Mouse (Mus musculus): ENCODE results near the gene Yipf6. TPM values are rescaled to one million over a fixed set of nuclear protein-coding genes. Genes with fewer than 3 reads are reported as not detected.
"Not testable (repeated sequence)": the region's sequence is repeated elsewhere in the genome, so short reads cannot be mapped to it uniquely, and the experiment has no call there.

The Yipf6 gene
- 10 to 100 TPM; 21.6 to 23.4 TPM for total RNA-seq (2021)
- long read RNA-seq, experiment 1, full-length matches to known transcripts = 15 of 25 reads
- long read RNA-seq, experiment 1, partial matches to known transcripts = 7 of 25 reads
- long read RNA-seq, experiment 1, other reads (novel, unspliced or antisense) = 3 of 25 reads
- long read RNA-seq, experiment 2, full-length matches to known transcripts = 23 of 36 reads
- long read RNA-seq, experiment 2, partial matches to known transcripts = 1 of 36 reads
- long read RNA-seq, experiment 2, other reads (novel, unspliced or antisense) = 12 of 36 reads

DNA sequence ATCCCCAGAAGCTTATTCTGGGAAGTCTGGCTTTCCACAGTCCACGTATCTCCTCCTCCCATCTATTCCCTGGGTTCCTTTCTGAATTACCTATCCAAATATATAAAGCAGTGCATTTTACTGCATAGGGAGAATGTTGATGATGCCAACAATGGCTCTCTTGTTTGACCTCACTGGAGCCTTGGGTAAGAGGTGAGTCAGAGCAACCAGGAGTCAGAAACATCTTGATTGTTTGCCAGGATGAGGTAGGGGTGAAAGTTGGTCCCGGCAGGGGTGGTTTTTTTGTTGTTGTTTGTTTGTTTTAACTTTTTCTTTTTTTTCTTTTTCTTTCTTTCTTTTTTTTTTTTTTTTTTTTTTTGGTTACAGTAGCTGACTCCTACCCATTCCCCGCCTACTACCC is at the start of gene Yipf6:
TSS of gene Yipf6 (plus strand) at position 216 of the 400 bp plus-strand sequence.
- DNase-seq = no peak
- intact Hi-C loops (cut with DNase I) = loop anchor here (5.0 to 10.0 kb wide), 3 partner anchors 61 to 1551 kb away; no protein-coding TSS in a partner anchor

DNA sequence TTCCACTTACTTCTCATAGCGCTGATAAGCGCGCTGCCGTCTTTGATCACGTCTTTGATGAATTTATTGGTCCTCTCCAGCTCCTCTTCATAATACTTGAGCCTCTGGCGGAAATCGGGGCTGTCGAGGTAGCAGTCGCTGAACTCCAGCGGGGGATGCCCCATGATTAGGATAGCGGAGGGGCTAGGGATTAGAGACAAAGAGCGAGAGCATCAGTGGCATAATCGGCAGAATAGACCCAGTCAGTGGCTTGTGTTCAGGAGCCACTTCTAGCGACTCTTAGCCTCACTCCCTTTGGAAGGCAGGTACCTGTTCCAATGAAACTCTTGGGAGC is 46.1 kb upstream of the Yipf6 start:
- intact Hi-C loops (cut with DNase I) = no loop called here
- no peak for DNase-seq

DNA sequence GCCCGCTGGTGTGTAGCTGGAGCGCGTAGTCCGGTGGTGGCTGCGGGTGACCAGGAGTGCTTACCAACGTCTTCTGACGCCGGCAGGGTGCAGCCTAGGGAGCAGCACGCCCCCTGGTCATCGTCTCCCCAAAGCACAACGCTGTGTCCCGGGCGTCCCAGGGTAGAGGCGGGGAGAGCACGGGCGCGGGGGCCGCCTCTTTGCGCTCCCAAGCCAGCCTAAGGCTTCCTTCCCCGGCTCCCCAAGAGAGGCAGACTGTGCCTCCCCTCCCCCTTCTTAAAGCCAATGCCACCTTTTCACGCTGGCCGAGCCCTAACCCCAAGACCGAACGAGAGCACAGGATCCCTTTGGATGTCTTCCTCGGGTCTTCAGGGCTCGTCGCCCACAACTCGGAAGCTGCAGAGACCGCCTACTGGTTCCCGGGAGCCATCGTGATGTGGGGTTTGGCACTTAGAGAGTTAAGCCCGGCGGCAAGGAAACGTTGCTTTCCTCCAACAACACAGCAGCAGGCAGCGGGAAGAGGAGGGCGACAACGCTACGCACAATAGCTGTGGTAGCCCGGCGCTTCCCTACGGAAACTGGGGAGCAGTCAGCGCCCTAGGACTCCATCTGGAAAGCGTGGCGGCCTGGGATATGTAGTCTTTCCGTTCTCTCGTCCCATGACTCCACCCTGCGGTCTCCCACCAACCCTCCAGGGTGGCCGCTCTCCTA is 45.6 kb upstream of the Yipf6 start, which contains the start of gene Ophn1:
TSS of gene Ophn1 (minus strand) at position 620 of the 711 bp plus-strand sequence.
- peak; percentile 71 to 72 for DNase-seq
- intact Hi-C loops (cut with DNase I) = no loop called here

DNA sequence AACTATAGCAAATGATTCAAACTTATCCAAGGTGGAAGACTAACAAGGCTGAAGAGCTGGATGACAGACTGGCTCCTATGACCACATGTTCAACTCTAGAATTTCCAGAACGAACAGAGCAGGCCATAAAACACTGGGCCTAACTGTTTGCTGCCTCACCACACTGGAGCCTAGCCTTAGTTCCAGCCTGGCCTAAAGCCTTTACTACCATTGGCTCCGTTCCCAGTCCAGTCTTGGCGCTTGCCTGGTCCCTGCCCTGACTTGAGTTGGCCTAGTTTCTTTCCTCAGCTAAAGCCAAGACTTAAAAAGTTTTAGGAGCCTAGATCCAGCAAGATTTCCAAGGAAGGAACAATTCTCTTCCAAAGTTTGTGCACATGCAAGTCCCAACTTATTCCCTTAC is 37.8 kb upstream of the Yipf6 start:
- DNase-seq = peak; percentile 39 to 56
- intact Hi-C loops (cut with DNase I) = no loop called here

DNA sequence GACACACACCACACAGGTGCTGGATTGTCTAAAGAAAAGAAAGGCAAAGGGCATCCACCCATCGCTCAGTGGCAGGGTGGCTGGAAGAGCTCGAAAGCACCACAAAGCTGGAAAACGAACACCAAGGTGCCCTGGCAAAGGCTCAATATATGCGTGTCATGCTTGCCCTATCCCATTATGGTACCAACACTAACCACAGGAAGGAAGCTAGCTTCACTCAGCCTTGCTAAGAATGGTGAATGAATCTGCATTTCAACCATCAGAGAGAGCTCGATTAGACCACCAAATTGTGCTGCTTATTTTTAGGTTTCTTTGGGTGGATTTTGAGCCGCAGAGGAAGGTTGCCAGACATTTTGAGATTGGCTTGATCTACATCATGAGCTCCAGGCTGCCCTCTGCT is 31.9 kb upstream of the Yipf6 start:
- no peak for DNase-seq
- intact Hi-C loops (cut with DNase I) = no loop called here

DNA sequence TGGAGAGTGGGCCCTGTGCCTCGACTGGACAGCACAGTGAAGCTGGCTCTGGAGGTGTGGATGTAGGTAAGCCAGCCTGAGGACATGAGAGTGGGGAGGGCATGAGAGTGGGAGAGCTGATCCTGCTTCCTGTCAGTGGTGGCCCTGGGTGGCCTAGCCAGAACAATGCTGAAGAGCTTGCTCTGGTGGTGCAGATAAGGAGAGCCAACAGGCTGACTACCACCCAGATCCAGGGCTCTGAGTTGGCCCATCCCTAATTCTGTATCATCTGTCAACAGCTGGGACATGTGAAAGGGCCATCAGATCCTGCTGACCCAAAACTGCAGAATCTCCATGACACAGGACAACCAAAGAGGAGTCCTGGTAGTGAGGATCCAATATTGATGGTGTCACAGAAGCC is 27.2 kb upstream of the Yipf6 start:
- DNase-seq = no peak

DNA sequence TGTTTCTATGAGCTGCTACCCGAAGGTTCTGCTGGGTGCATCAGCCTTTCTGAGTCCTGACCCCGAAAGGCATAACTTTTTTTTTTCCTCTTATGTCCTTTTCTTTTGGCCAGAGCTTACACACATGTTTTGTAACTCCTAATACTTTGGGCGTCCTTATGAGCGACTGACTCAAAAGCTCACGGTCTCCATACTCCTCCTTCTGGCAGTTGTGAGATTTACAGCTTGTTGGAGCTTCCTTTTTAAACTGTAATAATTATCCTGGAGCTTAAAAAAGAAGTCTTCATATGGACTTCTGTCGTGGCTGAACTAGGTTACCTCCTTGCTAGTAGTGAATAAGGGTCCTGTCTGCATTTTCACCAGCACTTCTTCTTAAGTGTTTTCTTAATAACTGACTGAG is 16.7 kb upstream of the Yipf6 start:
- intact Hi-C loops (cut with DNase I) = loop anchor here (1.0 kb wide), 1 partner anchor 218 kb away; no protein-coding TSS in a partner anchor
- peak; percentile 4 to 49 for DNase-seq

More for the DNA sequence above, 27.2 kb upstream of the Yipf6 start:
- intact Hi-C loops (cut with DNase I) = no loop called here

DNA sequence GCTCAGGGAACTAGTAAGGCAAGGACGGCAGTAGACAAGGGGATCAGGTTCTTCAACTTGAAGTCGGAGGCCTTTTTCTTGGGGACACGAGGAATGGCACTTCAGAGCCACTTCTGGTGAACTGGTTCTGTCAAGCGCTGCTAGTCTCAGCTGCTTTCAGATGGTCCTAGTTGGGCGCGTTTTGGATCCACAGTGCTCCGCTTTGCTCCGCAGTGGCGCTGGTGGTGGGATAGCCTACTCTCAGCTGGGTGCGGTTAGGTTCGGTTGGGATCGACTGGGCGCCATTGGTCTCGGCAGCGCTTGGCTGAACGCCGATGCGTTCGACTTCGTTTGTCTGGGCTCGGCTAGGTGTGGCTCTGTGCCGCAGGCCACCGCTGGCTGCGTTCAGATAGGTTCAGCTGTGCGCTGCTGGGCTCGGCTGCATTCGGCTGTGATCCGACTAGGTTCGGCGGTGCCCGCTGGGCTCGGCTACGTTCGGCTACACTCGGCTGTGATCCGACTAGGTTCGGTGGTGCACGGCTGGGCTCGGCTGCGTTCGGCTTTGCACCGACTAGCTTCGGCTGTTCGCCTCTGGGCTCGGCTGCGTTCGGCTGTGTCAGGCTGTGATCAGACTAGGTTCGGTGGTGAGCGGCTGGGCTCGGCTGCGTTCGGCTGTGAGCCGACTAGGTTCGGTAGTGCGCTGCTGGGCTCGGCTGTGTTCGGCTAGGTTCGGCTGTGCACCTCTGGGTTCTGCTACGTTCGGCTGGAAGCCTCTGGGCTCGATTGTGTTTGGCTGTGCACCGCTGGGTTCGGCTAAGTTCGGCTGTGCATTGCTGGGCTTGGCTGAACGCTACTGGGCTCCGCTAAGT is 815 bp downstream of the Yipf6 start:
- DNase-seq = peak; percentile 92 to 95
- intact Hi-C loops (cut with DNase I) = loop anchor here (5.0 to 10.0 kb wide), 3 partner anchors 62 to 1552 kb away; no protein-coding TSS in a partner anchor

DNA sequence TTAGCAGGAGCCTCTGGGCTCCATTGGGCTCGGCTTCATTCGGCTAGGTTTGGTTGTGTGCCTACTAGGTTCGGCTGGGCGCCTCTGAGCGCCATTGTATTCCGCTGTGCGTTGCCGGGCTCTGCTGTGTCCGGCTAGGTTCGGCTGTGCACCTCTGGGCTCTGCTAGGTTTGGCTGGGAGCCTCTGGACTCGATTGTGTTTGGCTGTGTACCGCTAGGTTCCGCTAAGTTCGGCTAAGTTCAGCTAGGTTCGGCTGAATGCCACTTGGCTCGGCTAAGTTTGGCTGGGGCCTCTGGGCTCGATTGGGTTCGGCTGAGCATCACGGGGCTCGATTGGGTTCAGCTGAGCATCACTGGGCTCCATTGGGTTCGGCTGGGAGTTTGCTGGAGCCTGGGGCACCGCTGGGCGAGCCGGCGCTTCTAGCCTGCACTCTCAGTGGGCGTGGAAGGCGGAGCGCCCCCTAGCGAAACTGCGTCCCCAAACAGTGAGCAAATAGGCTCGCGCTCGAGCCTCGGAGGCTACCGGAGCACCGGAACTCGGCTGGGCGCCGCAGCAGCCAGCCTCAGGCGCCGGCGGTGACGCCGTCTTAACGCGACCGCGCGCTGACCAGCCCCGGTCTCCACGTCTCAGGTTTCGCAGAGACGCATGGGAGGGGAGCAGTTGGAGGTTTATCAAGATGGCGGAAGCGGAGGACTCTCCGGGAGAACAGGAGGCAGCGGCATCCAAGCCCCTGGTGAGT is 1.6 kb downstream of the Yipf6 start:
- intact Hi-C loops (cut with DNase I) = loop anchor here (5.0 to 10.0 kb wide), 3 partner anchors 63 to 1553 kb away; no protein-coding TSS in a partner anchor
- DNase-seq = peak; percentile 94

DNA sequence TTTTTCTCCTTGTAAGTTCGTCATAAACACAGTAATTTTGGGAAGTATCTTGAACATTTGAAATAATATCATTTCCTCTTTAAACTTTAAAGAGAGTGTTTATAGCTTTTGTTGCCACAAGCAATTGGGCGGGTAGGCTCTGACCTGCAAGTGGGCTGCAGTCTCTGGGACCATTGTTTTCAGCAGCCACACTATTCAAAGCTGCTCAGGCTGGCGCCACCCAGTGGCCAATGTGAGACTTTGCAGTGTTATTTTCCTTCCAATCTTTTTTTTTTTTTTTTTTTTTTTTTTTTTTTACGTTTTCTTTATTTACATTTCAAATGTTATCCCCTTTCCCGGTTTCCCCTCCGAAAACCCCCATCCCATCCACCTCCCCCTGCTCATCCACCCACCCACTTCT is 17.8 kb downstream of the Yipf6 start:
- intact Hi-C loops (cut with DNase I) = no loop called here
- DNase-seq = peak; percentile 16 to 31

DNA sequence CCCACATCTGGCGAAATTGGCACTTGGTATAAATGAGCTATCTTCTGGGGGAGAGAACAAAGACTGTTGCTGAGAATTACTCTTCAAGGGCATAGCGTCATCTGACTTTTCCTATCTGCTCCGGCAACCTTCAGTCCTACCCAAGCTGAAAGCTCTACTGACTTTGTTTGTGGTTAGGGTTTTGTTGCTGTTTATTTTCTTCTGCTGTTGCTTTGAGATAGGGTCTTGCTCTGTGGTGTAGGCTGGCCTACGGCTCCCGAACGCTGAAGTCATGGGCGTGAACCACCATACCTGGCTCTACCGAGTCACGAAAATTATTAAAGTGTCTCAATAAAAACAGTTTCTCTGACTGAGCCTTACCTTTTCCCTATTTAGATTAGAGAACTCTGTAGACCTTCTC is 22.2 kb downstream of the Yipf6 start:
- intact Hi-C loops (cut with DNase I) = no loop called here
- no peak for DNase-seq

DNA sequence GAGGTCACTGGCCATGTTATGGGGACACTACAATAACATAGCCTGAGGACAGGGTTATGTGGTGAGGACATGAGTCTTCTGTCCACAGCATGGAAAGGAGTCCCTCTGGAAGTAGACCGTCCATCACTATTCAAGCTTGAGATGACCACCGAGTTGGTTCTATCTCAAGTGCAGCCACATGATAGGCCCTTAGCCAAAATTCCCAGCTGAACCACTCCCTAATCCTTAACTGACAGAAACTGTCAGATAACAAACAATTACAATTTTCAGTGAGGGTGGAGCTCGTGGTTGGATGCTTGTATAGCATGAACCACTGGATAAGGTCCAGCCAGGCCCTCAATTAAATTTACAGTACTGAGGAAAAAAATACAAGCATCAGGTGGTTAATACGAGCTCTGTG is 22.9 kb downstream of the Yipf6 start:
- intact Hi-C loops (cut with DNase I) = no loop called here
- no peak for DNase-seq

DNA sequence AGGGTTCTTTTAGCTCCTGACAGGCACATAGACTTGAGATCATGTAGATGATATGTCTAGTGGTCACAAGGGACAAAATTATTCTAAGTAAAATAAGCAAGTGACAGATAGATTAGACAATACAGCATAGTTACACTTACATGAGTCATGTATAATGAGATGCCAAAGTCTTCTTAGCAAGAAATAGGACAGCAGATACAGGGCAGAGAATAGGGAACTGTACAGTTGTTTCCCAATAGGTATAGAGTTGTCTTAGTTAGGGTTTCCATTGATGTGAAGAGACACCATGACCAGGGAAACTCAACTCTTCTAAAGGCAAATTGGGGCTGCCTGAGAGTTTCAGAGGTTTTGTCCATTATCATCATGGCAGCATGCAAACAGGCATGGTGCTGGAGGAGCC is 27.6 kb downstream of the Yipf6 start:
- no peak for DNase-seq
- intact Hi-C loops (cut with DNase I) = no loop called here

DNA sequence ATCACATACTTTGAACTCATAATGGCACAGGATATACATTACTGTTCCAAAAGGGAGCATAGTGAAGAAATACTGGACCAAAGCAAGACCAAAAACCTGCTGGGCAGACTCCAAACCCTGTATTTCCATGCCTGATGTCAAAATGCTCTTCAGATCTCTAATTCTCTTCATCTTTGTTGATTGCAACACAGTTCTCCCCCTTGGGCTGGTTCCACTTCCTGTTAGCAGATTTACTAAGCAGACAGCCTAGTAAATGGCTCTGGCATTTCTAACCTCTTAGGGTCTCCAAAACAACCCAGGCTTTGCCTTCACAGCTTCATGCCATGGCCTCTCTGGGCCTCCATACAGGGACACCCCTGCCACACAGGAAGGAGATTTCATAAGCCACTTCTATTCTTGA is 28.4 kb downstream of the Yipf6 start:
- intact Hi-C loops (cut with DNase I) = no loop called here

DNA sequence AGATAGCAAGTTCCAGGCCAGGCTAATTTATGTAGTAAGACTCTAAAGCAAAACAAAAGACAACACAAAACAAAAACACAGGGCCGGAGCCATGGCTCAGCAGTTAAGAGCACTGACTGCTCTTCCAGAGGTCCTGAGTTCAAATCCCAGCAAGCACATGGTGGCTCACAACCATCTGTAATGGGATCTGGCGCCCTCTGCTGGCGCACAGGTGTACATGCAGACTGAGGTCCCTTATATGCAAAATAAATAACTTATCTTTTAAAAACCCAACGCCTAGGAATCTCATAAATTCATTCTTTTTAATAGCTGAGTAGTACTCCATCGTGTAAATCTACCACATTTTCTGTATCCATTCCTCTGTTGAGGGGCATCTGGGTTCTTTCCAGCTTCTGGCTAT is 50.5 kb downstream of the Yipf6 start:
- intact Hi-C loops (cut with DNase I) = loop anchor here (5.0 kb wide), 2 partner anchors 126 to 284 kb away; no protein-coding TSS in a partner anchor

More for the DNA sequence above, 28.4 kb downstream of the Yipf6 start:
- no peak for DNase-seq

DNA sequence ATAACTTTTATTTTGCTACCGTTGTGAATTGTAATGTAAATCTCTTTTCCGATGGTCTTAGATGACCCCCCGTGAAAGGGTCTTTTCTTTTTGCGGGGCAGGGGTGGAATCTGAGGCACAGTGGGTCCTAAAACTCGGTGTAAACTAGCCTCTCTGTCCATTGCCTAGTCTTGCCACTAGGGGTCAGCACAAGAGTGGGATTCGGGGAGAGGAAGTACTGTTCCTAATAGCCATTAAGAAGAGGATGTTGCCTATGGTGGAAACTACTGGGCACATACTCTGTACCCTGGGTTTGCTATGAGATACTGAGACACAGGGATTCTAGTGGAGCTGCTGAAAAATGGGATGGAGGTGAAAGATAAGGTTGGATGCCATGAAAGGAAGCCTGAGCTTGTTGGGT is 53.5 kb downstream of the Yipf6 start:
- intact Hi-C loops (cut with DNase I) = loop anchor here (1.0 to 5.0 kb wide), 3 partner anchors 70 to 287 kb away; no protein-coding TSS in a partner anchor
- peak; percentile 65 to 79 for DNase-seq

More for the DNA sequence above, 50.5 kb downstream of the Yipf6 start:
- DNase-seq = not testable (repeated sequence)
